Mouse (Mus musculus): ENCODE measurements around the gene Pdzd7.

Gene Pdzd7

DNA sequence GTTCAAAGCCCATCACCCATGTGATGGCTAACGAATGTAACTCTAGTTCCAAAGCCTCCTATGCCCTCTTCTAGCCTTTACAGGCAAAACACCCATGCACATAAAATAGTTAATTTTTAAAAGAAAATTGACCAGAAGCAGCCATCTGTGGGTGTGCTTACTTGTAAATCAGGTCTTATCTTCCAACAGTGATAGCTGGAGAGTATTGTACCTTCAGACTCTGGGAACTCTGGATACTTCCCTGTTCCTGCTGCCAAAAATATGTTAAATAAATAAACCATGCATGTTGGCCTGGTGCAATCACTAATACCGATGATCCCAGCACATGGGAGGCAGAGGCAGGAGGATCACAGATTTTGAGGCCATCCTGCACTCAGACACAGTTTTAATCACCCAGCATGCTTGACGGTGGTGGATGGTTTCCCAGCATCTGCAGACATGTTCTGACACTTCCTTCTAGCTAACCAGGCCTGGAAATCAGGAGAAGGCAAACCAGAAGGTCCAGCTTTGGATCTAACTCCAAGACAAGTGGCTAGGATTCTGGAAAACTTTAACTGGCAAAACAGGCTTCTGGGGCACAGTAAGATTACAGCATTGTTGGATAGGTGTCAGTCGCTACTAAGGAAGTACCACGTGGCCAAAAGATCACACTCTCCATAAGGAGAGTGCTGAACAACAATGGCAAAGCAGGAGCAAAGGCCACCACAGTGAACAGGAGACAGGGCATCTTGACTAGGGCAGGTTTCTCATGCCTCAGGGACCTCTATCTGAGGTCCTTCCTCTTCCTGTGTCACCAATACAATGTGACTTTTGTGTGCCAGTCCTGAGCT is 60.1 kb downstream of the Pdzd7 start:
- no peak for DNase-seq (ENCODE audit: low spot score)

DNA sequence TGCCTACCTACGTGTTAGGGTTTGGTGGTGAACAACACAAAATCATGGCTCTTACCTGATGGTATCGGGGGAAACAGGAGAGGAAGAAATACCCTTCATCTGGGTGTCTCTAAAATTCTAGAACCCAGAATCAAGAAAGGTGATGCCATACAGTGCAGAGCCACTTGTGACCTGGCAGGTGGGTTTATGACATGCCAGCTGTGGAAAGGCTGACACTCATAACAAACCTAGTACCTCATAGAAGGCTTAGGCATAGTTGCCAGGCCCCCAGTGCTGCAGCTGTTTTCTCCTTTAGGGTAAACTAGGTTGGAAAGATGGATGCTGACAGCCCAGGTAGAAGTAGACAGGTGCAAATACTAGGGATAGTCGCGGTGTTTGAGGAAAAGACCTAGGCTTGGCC is 61.1 kb downstream of the Pdzd7 start:
- no peak for DNase-seq (ENCODE audit: low spot score)

GRCm38 (mm10) chr19:44983366-44983765 is 62.2 kb downstream of the Pdzd7 start:
- no peak for DNase-seq (ENCODE audit: low spot score)

DNA sequence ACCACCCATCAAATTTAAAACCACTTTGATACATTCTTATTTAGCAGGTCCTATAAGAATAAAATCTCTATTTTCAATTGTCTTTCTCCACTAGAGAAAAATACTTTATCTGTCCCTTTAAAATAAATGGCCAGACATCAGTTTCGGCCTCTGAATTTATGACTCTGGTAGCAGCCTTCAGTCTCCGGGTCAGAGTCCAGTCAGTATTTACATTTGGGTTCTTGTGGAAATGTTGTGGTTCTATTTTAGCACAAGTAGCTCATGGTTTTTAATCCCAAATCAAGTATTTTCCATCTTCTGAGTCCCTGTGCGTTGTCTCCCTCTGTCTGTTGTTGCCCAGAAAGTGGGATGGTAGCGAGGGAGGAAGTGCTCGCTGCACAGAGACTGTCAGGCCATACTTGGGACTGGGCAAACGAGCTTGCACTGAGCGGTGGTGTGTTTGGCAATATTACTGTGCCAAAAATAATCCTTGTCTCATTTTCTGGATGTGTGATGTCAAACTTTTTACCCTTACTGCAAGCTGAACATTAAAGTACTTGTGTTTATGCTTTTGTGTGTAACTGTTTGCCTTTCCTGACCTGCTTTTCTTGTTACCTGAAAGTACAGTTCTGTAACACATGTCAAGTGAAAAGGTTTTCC is 62.9 kb downstream of the Pdzd7 start:
- no peak for DNase-seq (ENCODE audit: low spot score)

DNA sequence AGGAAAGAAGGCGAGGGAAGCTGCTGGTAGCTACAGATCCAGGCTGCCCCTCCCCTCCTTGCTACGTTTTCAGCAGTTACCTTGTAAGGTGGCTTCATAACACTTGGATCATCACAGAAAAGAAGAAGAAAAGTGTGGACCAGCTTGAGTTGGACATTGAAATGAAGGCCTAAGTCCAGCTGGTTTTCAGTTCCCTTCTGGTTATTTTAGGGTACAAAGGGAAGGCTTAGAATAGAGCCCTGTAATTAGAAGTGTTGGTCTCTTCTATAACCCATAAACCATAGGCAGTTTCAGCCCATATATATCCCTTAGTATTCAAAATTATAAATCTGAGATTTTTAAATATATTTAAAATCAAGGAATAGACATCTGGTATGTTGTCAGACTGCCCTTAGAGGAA is 64.7 kb downstream of the Pdzd7 start:
- DNase-seq (ENCODE audit: low spot score): no peak

- DNase-seq (ENCODE audit: low spot score): no peak
Measured at GRCm38 (mm10) chr19:44977148-44977547, 68.4 kb downstream of the Pdzd7 start.
